Mouse (Mus musculus): ENCODE measurements around the gene D2hgdh.

DNA sequence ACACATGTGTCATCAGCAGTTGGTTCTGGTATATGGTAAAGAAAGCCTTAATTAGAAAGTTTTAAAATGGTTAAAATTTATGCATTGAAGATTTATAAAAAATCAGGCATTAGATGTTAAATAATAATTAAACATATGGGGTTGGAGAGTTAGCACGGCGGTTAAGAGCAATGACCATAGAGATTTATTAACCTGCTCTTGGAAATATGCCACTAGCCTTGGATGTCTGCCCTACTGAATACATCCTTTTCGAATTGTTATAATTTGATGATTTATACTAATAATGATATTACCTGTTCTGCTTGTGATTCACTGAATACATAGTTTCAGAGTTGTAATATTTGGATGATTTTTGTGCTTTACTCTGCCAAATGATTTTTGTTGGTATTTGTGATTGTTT lies 33.3 kb downstream of the D2hgdh start:
- TF ChIP-seq POLR2A (IDR thresholded peaks at IDR 0.05; ENCODE audit: insufficient read length, low read depth) (no peak), POLR2AphosphoS2 (IDR thresholded peaks at IDR 0.05; ENCODE audit: insufficient read length, low read depth) (no peak)

Measured in myocyte (in vitro differentiated cells).